Mouse (Mus musculus) lung, postnatal 0 days (tissue): ENCODE results near the gene Prkch. TPM values are rescaled to one million over a fixed set of nuclear protein-coding genes. Genes with fewer than 3 reads are reported as not detected.

ENCODE experiments used
- ATAC-seq: fragments of 200-750 bp; cut with Nextera tagmentation; 2 replicates; pipeline ENCODE4 v1.8.0; 2017; ENCODE audit warnings: moderate library complexity
- DNase-seq: peaks from one replicate; pipeline ENCODE4 v3.0.0-alpha.2; 2016; ENCODE audit warnings: low spot score
- H3K27ac ChIP-seq: fragments of 300-500 bp; sonication (generic); 2 replicates; pipeline ENCODE4 v1.5.1; 2014; ENCODE audit warnings: antibody characterized with exemption, mild to moderate bottlenecking, low read length, mixed read lengths
- H3K27me3 ChIP-seq: fragments of 300-500 bp; sonication (generic); replicated peaks from 2 replicates; pipeline ENCODE4 v1.6.1; 2014; ENCODE audit warnings: low read length, mixed read lengths; ENCODE audit not compliant: insufficient read depth
- H3K36me3 ChIP-seq: fragments of 300-500 bp; sonication (generic); 2 replicates; pipeline ENCODE4 v1.6.1; 2014; ENCODE audit warnings: low read length, mixed read lengths; ENCODE audit not compliant: insufficient read depth
- H3K4me1 ChIP-seq: fragments of 300-500 bp; sonication (generic); 2 replicates; pipeline ENCODE4 v1.6.1; 2014; ENCODE audit warnings: antibody characterized with exemption, low read depth, low read length, mixed read lengths; ENCODE audit not compliant: insufficient read depth
- H3K4me2 ChIP-seq: fragments of 300-500 bp; sonication (generic); replicated peaks from 2 replicates; pipeline ENCODE4 v1.6.1; 2014; ENCODE audit warnings: low read depth, mild to moderate bottlenecking, low read length, moderate library complexity, mixed read lengths
- H3K4me3 ChIP-seq: fragments of 300-500 bp; sonication (generic); 2 replicates; pipeline ENCODE4 v1.5.1; 2014; ENCODE audit warnings: low read depth, low read length
- H3K9ac ChIP-seq: fragments of 300-500 bp; sonication (generic); replicated peaks from 2 replicates; pipeline ENCODE4 v1.6.1; 2014; ENCODE audit warnings: low read depth, mild to moderate bottlenecking
- H3K9me3 ChIP-seq: fragments of 300-500 bp; sonication (generic); 2 replicates; pipeline ENCODE4 v1.6.1; 2016; ENCODE audit warnings: low read length, mixed read lengths
- CTCF ChIP-seq: IDR thresholded peaks from 2 replicates; pipeline ENCODE4 v1.5.1; 2016; ENCODE audit warnings: antibody characterized with exemption, mild to moderate bottlenecking
- EP300 ChIP-seq: IDR thresholded peaks from 2 replicates; pipeline ENCODE4 v1.6.1; 2016; ENCODE audit warnings: antibody characterized with exemption, mild to moderate bottlenecking, control low read depth
- WGBS: fragments of 180-500 bp; shearing (Covaris S2); extraction: QIAGEN DNeasy Blood & Tissue Kit; methylation state at CpG from one replicate; pipeline ENCODE4 v1.1.7; 2014; 5-methylcytosine and 5-hydroxymethylcytosine counted together
- polyA plus RNA-seq: library from polyadenylated mRNA; unstranded; fragments of >200 nt; fragmentation: Nextera tagmentation; extraction: Ambion mirVana; gene quantifications from 2 replicates; pipeline ENCODE4 v1.2.1, GENCODE M21; 2015

Prkch gene
- polyA plus RNA-seq, 1 experiment from 2014 or later: 20.0 TPM

GRCm38 (mm10) chr12:73672007-73672406 is 87.4 kb downstream of the Prkch start:
- Histone ChIP-seq H3K4me2 (no peak overlapping the region), H3K27ac (peak overlapping the region; percentile 77), H3K9me3 (no peaks in the 10 kb centered on the region), H3K9ac (no peak overlapping the region), H3K4me1 (peaks cover 12% of the 10 kb centered on the region; the same call in 1 of the 2 replicates), H3K36me3 (no peaks in the 10 kb centered on the region), H3K4me3 (no peak overlapping the region), H3K27me3 (no peaks in the 10 kb centered on the region)
- ATAC-seq (peak; percentile 55), DNase-seq (no peak)
- WGBS: 22% methylated on average over 4 of the region's 4 CpGs
- no peak for TF ChIP-seq EP300
- no peak for TF ChIP-seq CTCF

- H3K4me3 ChIP-seq: no peak overlapping the region
- no peak for DNase-seq
- no peak overlapping the region for H3K4me2 ChIP-seq
- no peak overlapping the region for H3K9ac ChIP-seq
- no peak overlapping the region for H3K27ac ChIP-seq
- H3K36me3 ChIP-seq: no peaks in the 10 kb centered on the region
- peaks cover 8% of the 10 kb centered on the region; the same call in 1 of the 2 replicates for H3K4me1 ChIP-seq
- WGBS: 80% methylated on average over 7 of the region's 7 CpGs
- TF ChIP-seq CTCF (no peak), EP300 (no peak)
- H3K27me3 ChIP-seq: no peaks in the 10 kb centered on the region
- no peak for ATAC-seq
- H3K9me3 ChIP-seq: no peaks in the 10 kb centered on the region
Observed at GRCm38 (mm10) chr12:73673783-73674182, 89.2 kb downstream of the Prkch start.

- WGBS: 46% methylated on average over 4 of the region's 4 CpGs
- peaks cover 10% of the 10 kb centered on the region; the same call in 1 of the 2 replicates for H3K4me1 ChIP-seq
- DNase-seq: peak; percentile 33
- no peak overlapping the region for H3K27ac ChIP-seq
- H3K27me3 ChIP-seq: no peaks in the 10 kb centered on the region
- no peaks in the 10 kb centered on the region for H3K9me3 ChIP-seq
- no peaks in the 10 kb centered on the region for H3K36me3 ChIP-seq
- peak; percentile 18; the same call in 1 of the 2 replicates for ATAC-seq
- no peak overlapping the region for H3K9ac ChIP-seq
- no peak overlapping the region for H3K4me2 ChIP-seq
- H3K4me3 ChIP-seq: no peak overlapping the region
- TF ChIP-seq CTCF: no peak
- TF ChIP-seq EP300: no peak
Observed at GRCm38 (mm10) chr12:73675212-73675611, 90.6 kb downstream of the Prkch start.

GRCm38 (mm10) chr12:73679400-73679801 is 94.8 kb downstream of the Prkch start:
- TF ChIP-seq CTCF (no peak), EP300 (peak; percentile 63)
- ATAC-seq (peak; percentile 74), DNase-seq (peak; percentile 52)
- peaks cover 6% of the 10 kb centered on the region; the same call in 1 of the 2 replicates for H3K4me1 ChIP-seq
- H3K4me3 ChIP-seq: no peak overlapping the region
- H3K27me3 ChIP-seq: no peaks in the 10 kb centered on the region
- WGBS: 4% methylated on average over 7 of the region's 7 CpGs
- no peaks in the 10 kb centered on the region for H3K36me3 ChIP-seq
- H3K9ac ChIP-seq: no peak overlapping the region
- H3K9me3 ChIP-seq: no peaks in the 10 kb centered on the region
- H3K4me2 ChIP-seq: no peak overlapping the region
- peak overlapping the region; percentile 54 for H3K27ac ChIP-seq

GRCm38 (mm10) chr12:73682921-73683346 is 98.3 kb downstream of the Prkch start:
- H3K27ac ChIP-seq: peak overlapping the region; percentile 43; the same call in 1 of the 2 replicates
- peaks cover 6% of the 10 kb centered on the region for H3K4me1 ChIP-seq
- H3K9ac ChIP-seq: no peak overlapping the region
- DNase-seq (peak; percentile 51), ATAC-seq (peak; percentile 33)
- peak; percentile 38; the same call in 1 of the 2 replicates for TF ChIP-seq EP300
- no peak for TF ChIP-seq CTCF
- H3K27me3 ChIP-seq: no peaks in the 10 kb centered on the region
- 47% methylated on average over 6 of the region's 7 CpGs for WGBS
- no peaks in the 10 kb centered on the region for H3K9me3 ChIP-seq
- no peak overlapping the region for H3K4me2 ChIP-seq
- H3K36me3 ChIP-seq: no peaks in the 10 kb centered on the region
- no peak overlapping the region for H3K4me3 ChIP-seq

GRCm38 (mm10) chr12:73685875-73686274 is 101.3 kb downstream of the Prkch start:
- no peaks in the 10 kb centered on the region for H3K36me3 ChIP-seq
- no peaks in the 10 kb centered on the region for H3K9me3 ChIP-seq
- ATAC-seq: no peak
- H3K4me2 ChIP-seq: no peak overlapping the region
- TF ChIP-seq EP300 (no peak), CTCF (no peak)
- H3K27ac ChIP-seq: no peak overlapping the region
- no peak overlapping the region for H3K9ac ChIP-seq
- no peak for DNase-seq
- peaks cover 4% of the 10 kb centered on the region for H3K4me1 ChIP-seq
- no peak overlapping the region for H3K4me3 ChIP-seq
- no peaks in the 10 kb centered on the region for H3K27me3 ChIP-seq
- WGBS: 69% methylated on average over 13 of the region's 13 CpGs

- Histone ChIP-seq H3K4me3 (no peak overlapping the region), H3K27ac (no peak overlapping the region), H3K4me2 (no peak overlapping the region), H3K36me3 (no peaks in the 10 kb centered on the region), H3K9me3 (no peaks in the 10 kb centered on the region), H3K9ac (no peak overlapping the region), H3K4me1 (peaks cover 4% of the 10 kb centered on the region), H3K27me3 (no peaks in the 10 kb centered on the region)
- 88% methylated on average over 5 of the region's 5 CpGs for WGBS
- DNase-seq (no peak), ATAC-seq (no peak)
- TF ChIP-seq CTCF: no peak
- no peak for TF ChIP-seq EP300
Observed at GRCm38 (mm10) chr12:73686456-73686855, 101.9 kb downstream of the Prkch start.
